Mouse (Mus musculus) lung, embryonic 14.5 days (tissue): ENCODE measurements around the gene Ube2g1. TPM values are rescaled to one million over a fixed set of nuclear protein-coding genes. Genes with fewer than 3 reads are reported as not detected.
A peak's percentile ranks its signal among the peaks of the same experiment; 100 is the strongest.

Source experiments
- ATAC-seq: fragments of 200-750 bp; cut with Nextera tagmentation; 2 replicates; pipeline ENCODE4 v1.8.0; 2017; ENCODE audit warnings: mild to moderate bottlenecking, moderate TSS enrichment, moderate library complexity; ENCODE audit not compliant: insufficient read depth
- DNase-seq: peaks from one replicate; pipeline ENCODE4 v3.0.0-alpha.2; 2015
- H3K27ac ChIP-seq: fragments of 300-500 bp; sonication (generic); 2 replicates; pipeline ENCODE4 v1.5.1; 2014; ENCODE audit warnings: low read depth, mild to moderate bottlenecking, moderate library complexity
- H3K27me3 ChIP-seq: fragments of 300-500 bp; sonication (generic); 2 replicates; pipeline ENCODE4 v1.6.1; 2014; ENCODE audit warnings: low read length, control low read depth; ENCODE audit not compliant: insufficient read depth
- H3K36me3 ChIP-seq: fragments of 300-500 bp; sonication (generic); 2 replicates; pipeline ENCODE4 v1.6.1; 2014; ENCODE audit warnings: control low read depth; ENCODE audit not compliant: insufficient read depth
- H3K4me1 ChIP-seq: fragments of 300-500 bp; sonication (generic); 2 replicates; pipeline ENCODE4 v1.6.1; 2014; ENCODE audit warnings: antibody characterized with exemption, control low read depth; ENCODE audit not compliant: insufficient read depth
- H3K4me2 ChIP-seq: fragments of 300-500 bp; sonication (generic); 2 replicates; pipeline ENCODE4 v1.6.1; 2014; ENCODE audit warnings: mild to moderate bottlenecking
- H3K4me3 ChIP-seq: fragments of 300-500 bp; sonication (generic); 2 replicates; pipeline ENCODE4 v1.5.1; 2014; ENCODE audit warnings: low read depth, low read length
- H3K9ac ChIP-seq: fragments of 300-500 bp; sonication (generic); 2 replicates; pipeline ENCODE4 v1.6.1; 2014
- H3K9me3 ChIP-seq: fragments of 300-500 bp; sonication (generic); 2 replicates; pipeline ENCODE4 v1.6.1; 2016; ENCODE audit warnings: low read depth, low read length, control low read depth
- CTCF ChIP-seq: IDR thresholded peaks from 2 replicates; pipeline ENCODE4 v1.5.1; 2016; ENCODE audit warnings: antibody characterized with exemption, low read depth
- WGBS: fragments of 180-500 bp; shearing (Covaris S2); extraction: QIAGEN DNeasy Blood & Tissue Kit; methylation state at CpG from one replicate; pipeline ENCODE4 v1.1.7; 2014; 5-methylcytosine and 5-hydroxymethylcytosine counted together
- polyA plus RNA-seq: library from polyadenylated mRNA; unstranded; fragments of >200 nt; fragmentation: Nextera tagmentation; extraction: Ambion mirVana; gene quantifications from 2 replicates; pipeline ENCODE4 v1.2.1, GENCODE M21; 2014

Gene Ube2g1
- polyA plus RNA-seq, 1 experiment from 2014 or later, result 77.9 TPM

GRCm38 (mm10) chr11:72645386-72645785 is 38.3 kb downstream of the Ube2g1 start:
- ATAC-seq (no peak), DNase-seq (peak; percentile 24)
- 47% methylated on average over 5 of the region's 5 CpGs for WGBS
- no peak for TF ChIP-seq CTCF
- H3K9me3 ChIP-seq, result no peaks in the 10 kb centered on the region
- no peak overlapping the region for H3K4me3 ChIP-seq
- H3K4me2 ChIP-seq, result no peak overlapping the region
- H3K27ac ChIP-seq, result no peak overlapping the region
- no peaks in the 10 kb centered on the region for H3K4me1 ChIP-seq
- H3K9ac ChIP-seq, result no peak overlapping the region
- no peaks in the 10 kb centered on the region for H3K36me3 ChIP-seq
- no peaks in the 10 kb centered on the region for H3K27me3 ChIP-seq

- ATAC-seq (no peak), DNase-seq (no peak)
- no peak overlapping the region for H3K9ac ChIP-seq
- H3K27me3 ChIP-seq, result no peaks in the 10 kb centered on the region
- no peak overlapping the region for H3K27ac ChIP-seq
- WGBS, result 79% methylated on average over 2 of the region's 2 CpGs
- TF ChIP-seq CTCF, result no peak
- H3K4me3 ChIP-seq, result no peak overlapping the region
- no peaks in the 10 kb centered on the region for H3K36me3 ChIP-seq
- no peak overlapping the region for H3K4me2 ChIP-seq
- no peaks in the 10 kb centered on the region for H3K9me3 ChIP-seq
- H3K4me1 ChIP-seq, result no peaks in the 10 kb centered on the region
Observed at GRCm38 (mm10) chr11:72650347-72650746, 43.3 kb downstream of the Ube2g1 start.

GRCm38 (mm10) chr11:72659918-72660317 is 52.8 kb downstream of the Ube2g1 start:
- DNase-seq, result peak; percentile 35
- H3K4me3 ChIP-seq, result no peak overlapping the region
- H3K9me3 ChIP-seq, result no peaks in the 10 kb centered on the region
- no peaks in the 10 kb centered on the region for H3K4me1 ChIP-seq
- no peak overlapping the region for H3K9ac ChIP-seq
- 0 out of 2 replicates have a peak, but pooled peaks cover 4% of the 10 kb centered on the region for H3K36me3 ChIP-seq
- no peak overlapping the region for H3K27ac ChIP-seq
- ATAC-seq, result no peak
- H3K4me2 ChIP-seq, result no peak overlapping the region
- no peaks in the 10 kb centered on the region for H3K27me3 ChIP-seq
- peak; percentile 22; the same call in 1 of the 2 replicates for TF ChIP-seq CTCF

GRCm38 (mm10) chr11:72660359-72660758 is 53.3 kb downstream of the Ube2g1 start:
- no peak overlapping the region for H3K4me2 ChIP-seq
- H3K9ac ChIP-seq, result no peak overlapping the region
- 89% methylated on average over 1 of the region's 1 CpGs for WGBS
- DNase-seq (no peak), ATAC-seq (no peak)
- H3K36me3 ChIP-seq, result 0 out of 2 replicates have a peak, but pooled peaks cover 4% of the 10 kb centered on the region
- H3K27me3 ChIP-seq, result no peaks in the 10 kb centered on the region
- H3K4me3 ChIP-seq, result no peak overlapping the region
- H3K4me1 ChIP-seq, result no peaks in the 10 kb centered on the region
- H3K9me3 ChIP-seq, result no peaks in the 10 kb centered on the region
- H3K27ac ChIP-seq, result no peak overlapping the region
- TF ChIP-seq CTCF, result no peak

GRCm38 (mm10) chr11:72664641-72665040 is 57.6 kb downstream of the Ube2g1 start:
- Histone ChIP-seq H3K27ac (no peak overlapping the region), H3K9me3 (no peaks in the 10 kb centered on the region), H3K9ac (no peak overlapping the region), H3K4me3 (no peak overlapping the region), H3K4me1 (no peaks in the 10 kb centered on the region), H3K4me2 (no peak overlapping the region), H3K36me3 (0 out of 2 replicates have a peak, but pooled peaks cover 4% of the 10 kb centered on the region), H3K27me3 (no peaks in the 10 kb centered on the region)
- TF ChIP-seq CTCF, result no peak
- WGBS, result 86% methylated on average over 4 of the region's 4 CpGs
- ATAC-seq, result no peak
- no peak for DNase-seq

GRCm38 (mm10) chr11:72670634-72671033 is 63.6 kb downstream of the Ube2g1 start:
- no peaks in the 10 kb centered on the region for H3K9me3 ChIP-seq
- 0 out of 2 replicates have a peak, but pooled peaks cover 3% of the 10 kb centered on the region for H3K36me3 ChIP-seq
- no peak overlapping the region for H3K4me3 ChIP-seq
- ATAC-seq (no peak), DNase-seq (no peak)
- H3K4me1 ChIP-seq, result no peaks in the 10 kb centered on the region
- H3K27ac ChIP-seq, result no peak overlapping the region
- H3K27me3 ChIP-seq, result no peaks in the 10 kb centered on the region
- no peak overlapping the region for H3K4me2 ChIP-seq
- TF ChIP-seq CTCF, result no peak
- H3K9ac ChIP-seq, result no peak overlapping the region

- Histone ChIP-seq H3K4me3 (no peak overlapping the region), H3K9me3 (no peaks in the 10 kb centered on the region), H3K27me3 (no peaks in the 10 kb centered on the region), H3K36me3 (0 out of 2 replicates have a peak, but pooled peaks cover 3% of the 10 kb centered on the region), H3K27ac (no peak overlapping the region), H3K4me2 (no peak overlapping the region), H3K4me1 (no peaks in the 10 kb centered on the region), H3K9ac (no peak overlapping the region)
- DNase-seq (no peak), ATAC-seq (no peak)
- TF ChIP-seq CTCF, result no peak
- WGBS, result 54% methylated on average over 6 of the region's 6 CpGs
Observed at GRCm38 (mm10) chr11:72671294-72671988, 64.4 kb downstream of the Ube2g1 start.

GRCm38 (mm10) chr11:72672438-72672837 is 65.4 kb downstream of the Ube2g1 start:
- Histone ChIP-seq H3K27ac (no peak overlapping the region), H3K36me3 (0 out of 2 replicates have a peak, but pooled peaks cover 3% of the 10 kb centered on the region), H3K27me3 (no peaks in the 10 kb centered on the region), H3K4me2 (no peak overlapping the region), H3K4me3 (no peak overlapping the region), H3K9ac (no peak overlapping the region), H3K4me1 (no peaks in the 10 kb centered on the region), H3K9me3 (no peaks in the 10 kb centered on the region)
- 82% methylated on average over 1 of the region's 1 CpGs for WGBS
- DNase-seq (no peak), ATAC-seq (no peak)
- TF ChIP-seq CTCF, result no peak
